Mouse (Mus musculus) brown adipose tissue, adult 24 weeks (tissue): ENCODE results near the gene Nol9. TPM values are rescaled to one million over a fixed set of nuclear protein-coding genes. Genes with fewer than 3 reads are reported as not detected.

Experiments used
- H3K27ac ChIP-seq: fragments of 200-500 bp; replicated peaks from 2 replicates; pipeline ENCODE4 v1.5.1; 2012; ENCODE audit warnings: low read depth, mild to moderate bottlenecking, low read length
- H3K4me1 ChIP-seq: fragments of 200-500 bp; 2 replicates; pipeline ENCODE4 v1.6.1; 2012; ENCODE audit warnings: low read length, mixed read lengths; ENCODE audit not compliant: control insufficient read depth, insufficient read depth, insufficient read length
- H3K4me3 ChIP-seq: fragments of 200-500 bp; 2 replicates; pipeline ENCODE4 v1.5.1; 2012; ENCODE audit warnings: low read depth, mild to moderate bottlenecking, low read length, moderate library complexity; ENCODE audit not compliant: insufficient read depth
- polyA plus RNA-seq: library from polyadenylated mRNA; stranded (reverse); fragments of >200 nt; gene quantifications from 2 replicates; pipeline ENCODE4 v1.2.4, GENCODE M21; 2012; ENCODE audit not compliant: missing spikeins, insufficient read depth, insufficient read length

Nol9 gene
- polyA plus RNA-seq, 1 experiment: 5.0 TPM

DNA sequence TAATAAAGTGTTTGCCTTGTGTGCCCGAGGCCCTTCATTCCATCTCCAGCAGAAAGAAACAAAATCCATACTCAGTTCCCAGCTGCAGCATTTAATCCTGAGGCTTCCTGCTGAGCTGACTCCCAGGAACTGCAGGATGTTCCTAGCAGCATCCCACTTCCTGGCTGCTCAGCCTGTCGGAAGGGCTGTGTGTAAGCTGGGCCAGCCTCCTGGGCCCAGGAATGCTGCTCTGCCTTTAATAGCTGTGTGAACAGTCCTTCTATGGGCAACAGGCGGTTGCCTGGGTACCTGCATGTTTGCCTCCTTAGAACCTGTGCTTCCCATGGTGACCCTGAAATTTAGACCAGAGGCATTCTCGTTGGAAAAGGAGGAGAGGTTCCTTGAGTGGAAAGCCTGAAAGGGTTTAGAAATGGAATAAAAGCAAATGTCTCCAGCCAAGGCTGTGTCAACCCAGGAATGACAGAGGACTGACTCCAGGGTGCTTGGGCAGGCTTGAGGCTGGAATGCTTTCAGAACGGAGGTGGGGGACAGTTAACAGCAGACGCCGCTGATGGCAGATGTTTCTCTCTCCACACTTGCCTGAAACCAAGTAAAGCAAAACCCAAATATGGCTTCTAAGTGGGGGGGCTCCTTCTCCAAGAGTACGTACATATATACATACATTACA is 31.5 kb upstream of the Nol9 start:
- peak overlapping the region; percentile 74 for H3K4me3 ChIP-seq
- H3K27ac ChIP-seq: peak overlapping the region; percentile 2; the same call in 1 of the 2 replicates

DNA sequence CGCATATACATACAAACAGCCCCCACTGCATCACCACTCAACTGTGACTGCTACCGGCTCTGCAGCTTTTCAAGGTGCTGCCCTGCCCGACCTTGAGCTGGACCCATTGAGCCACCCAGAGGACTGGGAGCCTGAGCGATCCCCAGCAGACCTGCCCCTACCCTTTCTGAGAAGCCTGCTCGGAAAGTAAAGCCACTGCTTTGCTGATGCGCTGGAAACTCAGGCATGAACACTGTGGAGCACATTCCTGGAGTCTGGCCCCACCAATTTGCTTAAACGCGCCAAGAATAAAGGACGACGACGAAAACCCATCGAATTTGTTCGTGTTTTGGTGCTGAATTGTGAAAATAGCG is 31.0 kb upstream of the Nol9 start:
- Histone ChIP-seq H3K4me1 (peaks cover 7% of the 10 kb centered on the region; the same call in 1 of the 2 replicates), H3K4me3 (peak overlapping the region; percentile 74), H3K27ac (peak overlapping the region; percentile 49)

More for the DNA sequence above, 31.5 kb upstream of the Nol9 start:
- peaks cover 7% of the 10 kb centered on the region; the same call in 1 of the 2 replicates for H3K4me1 ChIP-seq

DNA sequence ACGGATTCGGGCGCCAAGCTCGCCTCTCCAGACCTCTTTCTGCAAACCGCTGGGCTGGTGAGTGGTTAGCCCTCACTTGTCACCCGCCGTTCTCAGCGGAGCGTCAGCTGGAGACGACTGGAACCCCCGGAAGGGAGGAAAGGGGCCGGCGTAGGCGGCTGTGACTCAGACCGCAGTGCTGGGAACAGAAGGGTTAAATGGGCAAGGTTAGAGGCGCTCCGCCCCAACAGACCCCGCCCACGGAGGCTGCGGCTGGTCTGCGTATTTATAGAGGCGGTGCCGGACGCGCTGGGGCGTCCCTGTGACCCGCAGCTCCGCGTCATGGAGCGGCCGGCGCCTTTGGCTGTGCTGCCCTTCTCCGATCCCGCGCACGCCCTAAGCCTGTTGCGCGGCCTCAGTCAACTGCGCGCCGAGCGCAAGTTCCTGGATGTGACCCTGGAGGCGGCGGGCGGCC is 30.5 kb upstream of the Nol9 start, which contains the start of gene Klhl21:
TSS of gene Klhl21 (plus strand) at position 182 of the 454 bp plus-strand sequence.
- H3K27ac ChIP-seq: peak within 1 kb of the TSS; percentile 49
- H3K4me3 ChIP-seq: peak within 1 kb of the TSS; percentile 74
- H3K4me1 ChIP-seq: peaks cover 7% of the 10 kb centered on the region; the same call in 1 of the 2 replicates

DNA sequence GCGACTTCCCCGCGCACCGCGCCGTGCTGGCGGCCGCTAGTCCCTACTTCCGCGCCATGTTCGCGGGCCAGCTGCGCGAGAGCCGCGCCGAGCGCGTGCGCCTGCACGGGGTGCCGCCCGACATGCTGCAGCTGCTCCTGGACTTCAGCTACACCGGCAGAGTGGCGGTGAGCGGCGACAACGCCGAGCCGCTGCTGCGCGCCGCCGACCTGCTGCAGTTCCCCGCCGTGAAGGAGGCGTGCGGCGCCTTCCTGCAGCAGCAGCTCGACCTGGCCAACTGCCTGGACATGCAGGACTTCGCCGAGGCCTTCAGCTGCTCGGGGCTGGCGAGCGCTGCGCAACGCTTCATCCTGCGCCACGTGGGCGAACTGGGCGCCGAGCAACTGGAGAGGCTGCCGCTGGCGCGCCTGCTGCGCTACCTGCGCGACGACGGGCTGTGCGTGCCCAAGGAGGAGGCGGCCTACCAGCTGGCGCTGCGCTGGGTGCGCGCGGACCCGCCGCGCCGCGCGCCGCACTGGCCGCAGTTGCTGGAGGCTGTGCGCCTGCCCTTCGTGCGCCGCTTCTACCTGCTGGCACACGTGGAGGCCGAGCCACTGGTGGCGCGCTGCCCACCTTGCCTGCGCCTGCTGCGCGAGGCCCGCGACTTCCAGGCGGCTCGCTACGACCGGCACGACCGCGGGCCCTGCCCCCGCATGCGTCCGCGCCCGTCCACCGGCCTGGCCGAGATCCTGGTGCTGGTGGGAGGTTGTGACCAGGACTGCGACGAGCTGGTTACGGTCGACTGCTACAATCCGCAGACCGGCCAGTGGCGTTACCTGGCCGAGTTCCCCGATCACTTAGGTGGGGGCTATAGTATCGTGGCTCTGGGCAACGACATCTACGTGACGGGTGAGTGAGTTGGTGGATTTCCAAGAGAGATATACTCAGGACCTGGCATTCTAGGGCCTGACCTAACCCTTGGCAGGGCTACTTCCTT is 29.8 kb upstream of the Nol9 start:
- Histone ChIP-seq H3K27ac (no peak overlapping the region; the same call in 1 of the 2 replicates), H3K4me1 (peaks cover 7% of the 10 kb centered on the region; the same call in 1 of the 2 replicates), H3K4me3 (peak overlapping the region; percentile 74)

DNA sequence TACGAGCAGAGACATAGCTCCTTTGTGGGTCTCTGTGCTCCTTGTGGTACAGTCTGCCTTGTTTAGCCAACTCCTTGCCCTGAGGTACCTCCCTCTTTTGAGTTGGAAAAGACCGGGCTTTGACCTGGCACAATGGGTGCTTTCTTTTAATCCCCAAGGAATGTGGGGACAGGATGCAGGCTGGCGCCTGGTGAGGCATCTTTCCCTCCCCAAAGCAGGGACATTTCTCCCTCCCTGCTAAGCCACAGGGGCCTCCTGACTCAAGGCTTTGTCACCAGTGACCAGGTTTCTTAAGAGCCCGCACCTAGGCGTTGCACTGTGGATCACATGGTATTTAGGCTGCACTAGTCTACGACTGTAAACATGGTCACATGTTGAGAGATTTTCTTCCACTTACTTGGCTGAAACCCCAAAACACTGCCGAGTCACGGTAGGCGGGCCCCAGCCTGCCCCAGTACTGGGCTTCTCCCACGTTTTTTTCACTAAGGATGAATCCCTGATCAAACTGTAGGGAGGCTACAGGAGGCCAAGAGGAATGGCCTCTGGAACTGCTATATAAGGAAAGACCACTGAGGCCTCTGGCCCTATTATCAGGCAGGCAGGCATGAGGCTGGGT is 28.9 kb upstream of the Nol9 start:
- peaks cover 7% of the 10 kb centered on the region; the same call in 1 of the 2 replicates for H3K4me1 ChIP-seq
- H3K27ac ChIP-seq: no peak overlapping the region; the same call in 1 of the 2 replicates
- peak overlapping the region; percentile 74 for H3K4me3 ChIP-seq

DNA sequence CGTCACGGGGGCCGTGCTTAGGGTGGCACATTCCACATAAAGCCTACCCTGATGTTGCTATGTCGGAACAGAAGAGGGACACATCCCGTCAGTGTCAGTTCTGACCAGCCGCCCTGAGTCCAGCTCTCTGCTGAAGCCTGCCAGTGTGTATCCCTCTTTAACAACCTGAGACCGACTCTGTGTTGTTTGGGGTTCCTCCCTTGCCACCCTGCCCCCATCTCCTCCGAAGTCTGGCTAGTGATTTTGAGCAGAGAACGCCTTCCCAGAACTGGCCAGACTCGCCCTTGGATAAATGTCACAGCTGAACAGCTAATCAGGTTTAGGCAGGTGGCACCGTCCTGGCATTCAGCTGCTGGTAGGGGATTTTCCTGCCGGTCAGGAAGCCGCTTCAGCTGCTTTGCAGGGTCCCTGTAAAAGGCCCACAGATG is 28.4 kb upstream of the Nol9 start:
- Histone ChIP-seq H3K27ac (no peak overlapping the region; the same call in 1 of the 2 replicates), H3K4me3 (peak overlapping the region; percentile 74), H3K4me1 (peaks cover 7% of the 10 kb centered on the region; the same call in 1 of the 2 replicates)

DNA sequence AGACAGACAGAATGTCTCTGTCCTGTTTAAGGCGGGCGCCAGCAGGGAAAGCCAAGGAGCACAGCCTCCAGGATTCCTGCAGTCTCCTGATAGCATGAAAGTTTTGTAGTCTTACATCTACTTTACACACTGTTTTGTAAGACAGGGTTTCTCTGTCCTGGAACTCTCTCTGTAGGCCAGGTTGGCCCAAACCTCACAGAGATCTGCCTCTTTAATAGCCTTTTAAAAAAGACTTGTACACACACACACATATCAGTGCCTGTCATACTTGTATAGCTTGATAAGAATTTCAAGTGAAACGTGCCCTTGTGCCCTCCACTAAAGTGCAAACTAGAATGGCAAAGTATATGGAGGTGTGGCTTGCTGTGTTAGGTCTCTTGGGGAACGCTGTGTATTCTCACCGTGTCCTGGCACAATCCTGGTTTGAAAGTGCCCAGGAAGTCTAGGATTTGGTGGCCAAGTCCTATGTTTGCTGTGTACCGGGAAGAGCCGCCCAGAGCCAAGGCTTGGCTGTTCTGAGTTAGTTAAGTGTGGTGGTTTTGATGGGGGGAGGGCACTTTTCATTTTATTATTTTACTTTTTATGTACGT is 27.9 kb upstream of the Nol9 start:
- Histone ChIP-seq H3K4me3 (peak overlapping the region; percentile 74), H3K4me1 (peaks cover 7% of the 10 kb centered on the region; the same call in 1 of the 2 replicates), H3K27ac (no peak overlapping the region)

DNA sequence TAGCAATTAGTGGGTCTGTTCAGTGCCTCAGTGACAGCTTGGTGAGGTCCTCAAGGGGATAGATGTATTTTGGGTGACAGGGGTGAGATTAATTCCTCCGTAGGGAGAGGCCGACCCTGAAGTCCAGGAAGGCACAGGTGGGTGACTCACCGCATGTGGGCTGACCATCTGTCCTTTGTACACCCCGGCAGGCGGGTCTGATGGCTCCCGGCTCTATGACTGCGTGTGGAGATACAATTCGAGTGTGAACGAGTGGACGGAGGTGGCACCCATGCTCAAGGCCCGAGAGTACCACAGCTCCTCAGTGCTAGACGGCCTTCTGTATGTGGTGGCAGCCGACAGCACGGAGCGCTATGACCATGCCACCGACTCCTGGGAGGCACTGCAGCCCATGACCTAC is 27.0 kb upstream of the Nol9 start:
- H3K4me3 ChIP-seq: no peak overlapping the region
- H3K27ac ChIP-seq: no peak overlapping the region
- H3K4me1 ChIP-seq: peaks cover 7% of the 10 kb centered on the region; the same call in 1 of the 2 replicates

DNA sequence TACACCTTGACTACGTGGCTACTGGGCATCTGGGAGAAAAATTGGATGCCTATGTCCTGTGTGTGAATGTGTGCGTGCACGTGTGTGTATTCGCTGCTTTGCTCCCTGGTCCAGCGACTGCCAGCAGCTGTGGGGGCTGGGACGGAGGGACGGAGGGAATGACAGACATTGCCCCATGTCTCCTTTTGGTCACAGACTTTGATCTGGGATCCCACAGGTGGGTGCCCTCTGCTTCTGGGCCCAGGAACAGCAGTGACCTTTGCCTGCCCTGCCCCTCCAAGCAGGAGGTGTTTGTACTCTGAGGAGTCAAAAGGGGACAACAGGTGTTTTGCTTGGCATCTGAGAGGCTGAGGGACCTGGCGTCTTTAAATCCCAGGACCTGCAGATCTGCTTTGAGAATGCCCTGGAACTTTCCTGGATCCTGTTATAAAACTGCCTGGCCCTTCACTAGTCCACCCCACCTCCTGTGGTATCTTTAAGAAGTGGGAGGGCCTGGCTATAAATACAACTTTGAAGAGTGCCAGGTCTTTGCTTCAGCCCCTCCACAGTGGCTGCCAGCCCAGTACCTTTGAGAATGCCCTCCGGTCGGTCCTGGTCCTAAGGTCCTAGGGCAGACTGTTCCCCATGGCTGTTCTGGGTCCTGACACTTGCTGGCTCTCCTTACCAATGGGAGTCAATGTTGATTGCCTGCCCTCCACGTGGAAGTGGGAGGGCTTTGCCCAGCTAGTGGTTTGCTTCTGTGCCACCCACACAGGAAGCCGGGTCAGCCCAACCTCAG is 25.9 kb upstream of the Nol9 start:
- Histone ChIP-seq H3K27ac (no peak overlapping the region), H3K4me3 (no peak overlapping the region), H3K4me1 (peaks cover 2% of the 10 kb centered on the region; the same call in 1 of the 2 replicates)

DNA sequence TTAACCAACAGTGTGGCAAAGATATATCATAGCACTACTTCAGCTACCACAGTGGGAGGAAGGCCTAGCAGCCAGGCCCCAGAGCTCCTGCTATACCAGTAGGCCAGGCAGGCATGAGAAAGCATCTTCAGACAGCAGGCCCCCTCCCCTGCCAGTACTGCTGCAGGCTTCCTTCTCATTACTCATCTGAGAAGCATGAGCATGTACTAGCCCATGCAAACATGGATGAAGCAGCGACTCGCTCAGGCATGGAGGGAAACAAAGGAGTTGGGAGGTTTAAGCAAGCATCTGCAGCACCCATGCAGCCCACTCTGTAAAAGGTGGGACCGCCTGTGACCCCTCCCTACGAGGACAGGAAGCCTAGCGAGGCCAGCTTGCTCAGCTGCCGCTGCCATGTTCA is 20.0 kb upstream of the Nol9 start:
- Histone ChIP-seq H3K4me1 (no peaks in the 10 kb centered on the region), H3K27ac (no peak overlapping the region), H3K4me3 (no peak overlapping the region)

DNA sequence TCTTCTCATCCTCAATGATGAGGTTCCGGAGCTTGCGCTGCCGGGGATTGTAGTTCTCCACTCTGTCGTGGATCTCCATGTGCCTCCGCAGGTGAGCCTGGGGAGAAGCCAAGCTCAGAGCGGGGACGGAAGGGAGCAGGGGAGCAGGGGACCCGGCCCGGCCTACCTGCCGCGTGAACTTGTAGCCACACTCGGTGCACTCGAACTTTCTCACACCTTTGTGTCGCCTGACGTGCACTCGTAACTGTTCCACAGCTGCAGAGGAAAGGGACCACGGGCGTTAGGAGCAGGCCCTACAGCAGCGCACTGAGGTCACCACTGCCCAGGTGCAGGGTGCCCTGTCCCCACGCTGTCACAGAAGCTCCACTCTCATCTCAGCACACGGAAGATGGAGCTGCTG is 19.1 kb upstream of the Nol9 start:
- no peaks in the 10 kb centered on the region for H3K4me1 ChIP-seq
- H3K4me3 ChIP-seq: no peak overlapping the region
- H3K27ac ChIP-seq: no peak overlapping the region

DNA sequence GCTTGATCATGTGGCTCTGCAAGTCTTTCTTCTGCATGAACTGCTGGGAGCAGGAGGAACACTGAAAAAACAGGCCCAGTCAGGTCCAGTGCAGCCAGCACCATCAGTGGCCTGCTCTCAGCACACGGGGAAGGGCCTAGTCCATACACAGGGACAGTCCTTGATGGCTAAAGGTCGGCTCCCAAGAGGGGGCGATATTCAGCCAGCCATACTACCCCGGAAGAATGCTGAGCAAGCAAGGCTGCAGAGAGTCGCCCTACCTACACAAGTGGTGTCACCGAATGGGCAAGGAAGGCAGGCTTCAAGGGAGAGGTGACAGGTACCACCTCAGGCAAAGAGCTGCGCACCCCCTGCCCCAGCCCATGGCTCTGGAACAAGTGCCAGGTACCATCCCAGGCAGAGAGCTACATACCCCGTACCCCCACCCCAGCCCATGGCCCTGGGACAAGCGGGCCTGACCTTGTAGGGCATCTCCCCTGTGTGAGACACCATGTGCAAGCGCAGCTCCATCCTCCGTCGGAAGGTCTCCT is 17.5 kb upstream of the Nol9 start:
- Histone ChIP-seq H3K4me1 (peaks cover 2% of the 10 kb centered on the region), H3K27ac (no peak overlapping the region), H3K4me3 (no peak overlapping the region)

DNA sequence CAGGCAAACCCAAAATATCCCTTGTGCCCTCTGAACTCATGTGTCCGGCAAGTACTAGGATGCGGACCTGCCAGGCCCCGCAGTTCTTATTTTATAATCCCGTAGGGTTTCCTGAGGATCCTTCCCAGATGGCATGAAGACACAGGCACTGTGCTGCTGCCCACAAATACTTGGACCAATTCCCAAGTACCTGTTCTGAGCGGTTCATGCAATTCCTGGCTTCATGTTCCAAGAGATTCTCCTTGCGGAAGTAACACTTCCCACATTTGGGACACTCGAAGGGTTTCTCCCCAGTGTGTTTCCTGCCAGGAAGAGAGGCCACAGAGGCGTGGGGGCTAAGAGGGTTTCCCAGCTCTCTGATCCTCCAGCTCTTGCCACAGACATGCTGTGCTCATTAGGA is 16.6 kb upstream of the Nol9 start:
- no peak overlapping the region for H3K4me3 ChIP-seq
- no peak overlapping the region for H3K27ac ChIP-seq
- H3K4me1 ChIP-seq: peaks cover 5% of the 10 kb centered on the region

DNA sequence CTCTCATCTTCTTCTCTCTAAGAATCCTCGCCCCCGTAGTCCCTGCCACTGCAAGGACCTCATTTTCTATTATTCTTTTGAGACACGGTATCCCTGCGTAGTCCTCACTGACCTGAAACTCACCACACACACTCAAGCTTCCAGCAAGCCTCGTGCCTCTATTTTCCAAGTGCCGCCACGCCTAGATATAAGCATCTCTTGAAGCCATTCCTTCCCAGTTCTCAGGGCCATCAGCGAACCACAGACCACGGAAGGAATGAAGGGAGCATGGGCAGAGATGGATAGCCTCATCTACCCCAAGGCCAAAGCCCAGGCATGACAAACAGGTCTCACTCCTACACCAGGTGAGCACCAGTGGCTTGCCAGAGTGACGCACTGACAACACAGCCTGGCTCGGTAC is 14.6 kb upstream of the Nol9 start:
- no peak overlapping the region for H3K4me3 ChIP-seq
- H3K4me1 ChIP-seq: peaks cover 5% of the 10 kb centered on the region
- no peak overlapping the region for H3K27ac ChIP-seq
